Mouse (Mus musculus): ENCODE measurements at regions not wholly inside any gene's neighbourhood (a gene's known extent, or its start where the extent isn't known, plus 50 kb on each side); places are given as distances from the start of the nearest gene placed in this dataset.

- TF ChIP-seq CTCF (IDR thresholded peaks at IDR 0.05; ENCODE audit: borderline replicate concordance, extremely low read depth, insufficient read depth, insufficient read length) = no peak
- TF ChIP-seq POLR2A (IDR thresholded peaks at IDR 0.05; ENCODE audit: borderline replicate concordance, extremely low read depth, insufficient read depth, insufficient read length, poor library complexity, severe bottlenecking) = no peak
These were observed 86.5 kb upstream of the Smlr1 start for GRCm38 (mm10) chr10:25622585-25622984.
